Mouse (Mus musculus) hindbrain, postnatal 0 days (tissue): ENCODE data around the gene Slc7a7. TPM values are rescaled to one million over a fixed set of nuclear protein-coding genes. Genes with fewer than 3 reads are reported as not detected.

Experiments used
- ATAC-seq: fragments of 200-750 bp; cut with Nextera tagmentation; 2 replicates; pipeline ENCODE4 v1.8.0; 2017; ENCODE audit warnings: mild to moderate bottlenecking, moderate TSS enrichment, moderate library complexity
- DNase-seq: peaks from one replicate; pipeline ENCODE4 v3.0.0-alpha.2; 2015; ENCODE audit warnings: low spot score
- H3K27ac ChIP-seq: fragments of 300-500 bp; sonication (generic); 2 replicates; pipeline ENCODE4 v1.5.1; 2014; ENCODE audit warnings: mild to moderate bottlenecking
- H3K27me3 ChIP-seq: fragments of 300-500 bp; sonication (generic); 2 replicates; pipeline ENCODE4 v1.6.1; 2014; ENCODE audit warnings: low read length, mixed read lengths; ENCODE audit not compliant: insufficient read depth
- H3K36me3 ChIP-seq: fragments of 300-500 bp; sonication (generic); 2 replicates; pipeline ENCODE4 v1.6.1; 2014; ENCODE audit warnings: low read length, mixed read lengths; ENCODE audit not compliant: insufficient read depth
- H3K4me1 ChIP-seq: fragments of 300-500 bp; sonication (generic); 2 replicates; pipeline ENCODE4 v1.6.1; 2014; ENCODE audit warnings: antibody characterized with exemption, low read length, mixed read lengths; ENCODE audit not compliant: insufficient read depth
- H3K4me2 ChIP-seq: fragments of 300-500 bp; sonication (generic); 2 replicates; pipeline ENCODE4 v1.6.1; 2014; ENCODE audit warnings: low read depth, mild to moderate bottlenecking, low read length, moderate library complexity, mixed read lengths
- H3K4me3 ChIP-seq: fragments of 300-500 bp; sonication (generic); 2 replicates; pipeline ENCODE4 v1.5.1; 2014; ENCODE audit warnings: low read length
- H3K9ac ChIP-seq: fragments of 300-500 bp; sonication (generic); replicated peaks from 2 replicates; pipeline ENCODE4 v1.6.1; 2014; ENCODE audit warnings: mild to moderate bottlenecking, low read length, moderate library complexity, mixed read lengths
- H3K9me3 ChIP-seq: fragments of 300-500 bp; sonication (generic); 2 replicates; pipeline ENCODE4 v1.6.1; 2016; ENCODE audit warnings: low read length, mixed read lengths
- CTCF ChIP-seq: IDR thresholded peaks from 2 replicates; pipeline ENCODE4 v1.5.1; 2016; ENCODE audit warnings: antibody characterized with exemption, control low read depth, low read depth
- WGBS: fragments of 180-500 bp; shearing (Covaris S2); extraction: QIAGEN DNeasy Blood & Tissue Kit; methylation state at CpG from one replicate; pipeline ENCODE4 v1.1.7; 2014; 5-methylcytosine and 5-hydroxymethylcytosine counted together
- polyA plus RNA-seq: library from polyadenylated mRNA; unstranded; fragments of >200 nt; fragmentation: Nextera tagmentation; extraction: Ambion mirVana; gene quantifications from 2 replicates; pipeline ENCODE4 v1.2.1, GENCODE M21; 2015
- total RNA-seq: library from RNA; depleted of rRNA; stranded (reverse); fragments of >200 nt; gene quantifications from 2 replicates; pipeline ENCODE4 v1.2.3, GENCODE M21; 2014

The Slc7a7 gene
- total and polyA plus RNA-seq, 2 experiments from 2014 or later: 3.6 to 4.5 TPM

DNA sequence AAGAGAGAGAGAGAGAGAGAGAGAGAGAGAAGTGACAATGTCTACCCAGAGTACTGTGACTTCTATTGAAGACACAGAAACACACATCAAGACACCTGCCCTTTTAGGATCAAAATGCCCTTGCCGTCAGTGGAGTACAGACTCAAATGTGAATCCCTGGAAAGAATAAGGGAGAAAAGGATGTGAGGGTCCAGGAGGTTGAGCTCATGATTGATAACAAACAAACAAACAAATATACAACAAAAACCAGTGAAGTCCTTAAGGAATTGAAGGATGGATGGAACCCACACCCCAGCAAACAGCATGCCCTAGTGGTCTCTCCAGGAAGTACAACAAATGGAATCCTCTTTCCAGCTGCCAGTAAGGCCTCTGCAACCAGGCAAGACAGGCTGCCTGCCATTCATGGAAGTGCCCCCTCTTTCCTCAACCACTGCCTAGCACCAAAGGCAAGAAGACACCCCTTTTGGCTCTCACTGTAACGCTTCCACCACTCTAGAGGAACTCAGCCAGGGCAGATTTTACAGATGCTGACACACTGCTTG is 4.9 kb downstream of the Slc7a7 start:
- DNase-seq (peak; percentile 67), ATAC-seq (no peak)
- Histone ChIP-seq H3K27me3 (no peaks in the 10 kb centered on the region), H3K4me2 (no peak overlapping the region), H3K27ac (no peak overlapping the region), H3K36me3 (no peaks in the 10 kb centered on the region), H3K9ac (no peak overlapping the region), H3K4me1 (no peaks in the 10 kb centered on the region), H3K4me3 (no peak overlapping the region), H3K9me3 (no peaks in the 10 kb centered on the region)
- 42% methylated on average over 2 of the region's 2 CpGs for WGBS
- TF ChIP-seq CTCF: peak; percentile 88

DNA sequence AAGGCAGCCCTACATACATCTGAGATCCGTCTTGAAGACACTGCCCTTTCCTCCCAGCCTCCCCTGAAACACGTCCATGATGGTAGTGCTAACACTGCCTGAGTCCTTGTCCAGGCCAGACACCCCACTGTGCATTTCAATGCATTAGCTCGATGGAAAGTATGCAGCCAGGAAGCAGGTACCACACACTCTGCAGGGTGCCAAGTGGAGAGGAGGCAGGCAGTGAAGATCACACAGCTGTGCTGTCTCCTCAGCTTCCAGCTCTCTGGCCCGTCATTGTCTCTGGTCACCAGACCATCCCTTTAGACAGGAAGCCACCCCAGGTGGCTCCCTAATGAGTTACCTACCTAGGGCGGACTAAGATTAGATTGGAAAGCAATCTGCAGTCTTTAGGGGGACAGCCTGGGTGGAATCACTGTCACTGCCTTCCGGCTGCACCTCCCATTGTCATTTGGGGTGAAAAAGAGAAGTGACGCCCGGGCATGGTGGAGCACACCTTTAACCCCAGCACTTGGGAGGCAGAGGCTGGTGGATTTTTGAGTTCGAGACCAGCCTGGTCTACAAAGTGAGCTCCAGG is 5.5 kb downstream of the Slc7a7 start:
- DNase-seq: no peak
- H3K4me3 ChIP-seq: no peak overlapping the region
- H3K4me1 ChIP-seq: no peaks in the 10 kb centered on the region
- no peaks in the 10 kb centered on the region for H3K27me3 ChIP-seq
- no peak for TF ChIP-seq CTCF
- H3K4me2 ChIP-seq: no peak overlapping the region
- ATAC-seq: no peak
- 42% methylated on average over 9 of the region's 9 CpGs for WGBS
- H3K36me3 ChIP-seq: no peaks in the 10 kb centered on the region
- H3K9me3 ChIP-seq: no peaks in the 10 kb centered on the region
- H3K27ac ChIP-seq: no peak overlapping the region
- H3K9ac ChIP-seq: no peak overlapping the region

DNA sequence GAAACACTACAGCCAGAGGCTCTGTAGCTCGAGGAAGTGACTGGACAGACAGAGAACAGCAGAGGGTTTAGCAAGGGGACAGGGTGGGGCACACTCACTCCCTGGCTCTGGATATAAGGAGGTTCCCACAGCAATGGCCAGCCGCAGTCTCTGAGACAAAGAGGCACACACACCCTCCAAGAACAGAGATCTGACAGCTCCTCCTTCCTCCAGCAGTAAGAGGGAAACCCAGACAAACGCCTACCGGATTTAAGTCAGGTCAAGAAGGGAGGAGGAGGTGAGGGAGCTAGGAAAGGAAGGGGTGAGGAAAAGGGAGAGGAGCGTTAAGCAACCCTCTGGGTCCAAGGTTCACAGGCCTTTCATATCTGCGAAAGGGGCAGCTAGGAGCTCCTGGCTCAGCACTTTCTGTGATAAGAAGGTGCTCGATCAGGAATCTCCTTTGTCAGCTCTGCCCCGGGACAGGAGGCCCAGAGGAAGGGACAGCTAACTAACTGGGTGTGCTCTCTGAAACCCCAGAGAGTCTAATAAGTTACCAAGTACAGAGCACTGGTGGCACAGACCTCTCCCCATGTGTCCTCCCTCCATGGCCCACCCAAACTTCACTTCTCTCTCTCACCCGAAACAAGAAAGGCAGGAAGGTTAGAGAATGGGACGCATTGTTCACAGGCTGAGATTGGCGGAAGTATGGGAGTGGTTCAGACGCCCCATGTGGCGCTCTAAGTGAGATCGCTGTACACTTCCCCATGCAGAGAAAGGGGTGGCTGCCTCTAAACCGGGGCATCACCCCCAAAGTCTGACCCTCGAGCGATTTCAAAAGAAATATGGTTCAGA is 7.4 kb downstream of the Slc7a7 start:
- Histone ChIP-seq H3K27ac (peak overlapping the region; percentile 48; the same call in 1 of the 2 replicates), H3K4me3 (no peak overlapping the region), H3K9me3 (no peaks in the 10 kb centered on the region), H3K4me1 (no peaks in the 10 kb centered on the region), H3K27me3 (no peaks in the 10 kb centered on the region), H3K4me2 (0 out of 2 replicates have a peak overlapping the region, but pooled peaks have one; percentile 0), H3K9ac (0 out of 2 replicates have a peak overlapping the region, but pooled peaks have one; percentile 9), H3K36me3 (no peaks in the 10 kb centered on the region)
- DNase-seq (no peak), ATAC-seq (no peak)
- no peak for TF ChIP-seq CTCF
- WGBS: 45% methylated on average over 17 of the region's 17 CpGs

- Histone ChIP-seq H3K27ac (no peak overlapping the region), H3K9ac (no peak overlapping the region), H3K4me2 (no peak overlapping the region), H3K9me3 (no peaks in the 10 kb centered on the region), H3K27me3 (no peaks in the 10 kb centered on the region), H3K4me1 (no peaks in the 10 kb centered on the region), H3K36me3 (no peaks in the 10 kb centered on the region), H3K4me3 (no peak overlapping the region)
- ATAC-seq (no peak), DNase-seq (no peak)
- WGBS: 69% methylated on average over 7 of the region's 7 CpGs
- no peak for TF ChIP-seq CTCF
Observed at GRCm38 (mm10) chr14:54409057-54409645, 8.4 kb downstream of the Slc7a7 start.

DNA sequence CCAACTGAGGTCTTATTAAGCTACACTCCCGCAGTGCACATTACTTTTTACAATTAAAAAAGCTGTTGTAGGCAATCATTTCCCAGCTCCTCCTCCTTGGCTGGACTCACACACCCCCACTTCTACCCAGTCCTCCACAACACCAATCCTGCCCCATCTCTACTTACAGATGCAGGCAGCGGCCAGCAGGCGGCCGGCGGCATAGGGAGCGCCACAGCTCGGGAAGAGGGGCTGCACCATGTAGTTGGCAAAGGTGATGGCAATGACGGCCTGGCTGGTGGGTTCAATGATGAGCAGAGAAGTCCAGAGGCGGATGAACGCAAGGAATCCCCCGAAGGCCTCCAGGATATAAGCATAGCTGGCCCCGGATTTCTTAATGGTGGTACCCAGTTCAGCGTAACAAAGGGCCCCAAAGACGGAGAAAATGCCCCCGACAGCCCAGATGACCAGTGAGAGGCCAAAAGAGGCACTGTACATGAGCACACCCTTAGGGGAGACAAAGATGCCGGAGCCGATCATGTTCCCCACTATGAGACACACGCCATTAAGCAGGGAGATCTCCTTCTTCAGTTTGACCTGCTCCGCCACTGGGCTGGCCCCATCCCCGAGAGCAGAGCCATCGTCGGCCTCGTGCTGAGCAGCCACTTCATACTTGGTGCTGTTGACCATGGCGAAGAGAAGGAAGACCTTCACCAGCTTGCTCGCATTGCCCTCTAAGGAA is 9.1 kb downstream of the Slc7a7 start:
- TF ChIP-seq CTCF: peak; percentile 36
- Histone ChIP-seq H3K27me3 (no peaks in the 10 kb centered on the region), H3K36me3 (no peaks in the 10 kb centered on the region), H3K9ac (no peak overlapping the region), H3K4me1 (no peaks in the 10 kb centered on the region), H3K4me2 (no peak overlapping the region), H3K27ac (no peak overlapping the region), H3K4me3 (no peak overlapping the region), H3K9me3 (no peaks in the 10 kb centered on the region)
- DNase-seq (no peak), ATAC-seq (no peak)
- 79% methylated on average over 25 of the region's 25 CpGs for WGBS

GRCm38 (mm10) chr14:54401723-54402122 is 15.9 kb downstream of the Slc7a7 start:
- H3K27ac ChIP-seq: no peak overlapping the region
- ATAC-seq (no peak), DNase-seq (no peak)
- no peak overlapping the region for H3K4me2 ChIP-seq
- no peaks in the 10 kb centered on the region for H3K9me3 ChIP-seq
- no peaks in the 10 kb centered on the region for H3K27me3 ChIP-seq
- no peaks in the 10 kb centered on the region for H3K36me3 ChIP-seq
- no peak for TF ChIP-seq CTCF
- 78% methylated on average over 3 of the region's 3 CpGs for WGBS
- no peak overlapping the region for H3K9ac ChIP-seq
- H3K4me1 ChIP-seq: no peaks in the 10 kb centered on the region
- no peak overlapping the region for H3K4me3 ChIP-seq
